In genomic region chr2:29639377-29639776, GRCm38 (mm10) we compare ENCODE assay signal across 15 mouse cellular contexts. TPM values are rescaled to one million over a fixed set of nuclear protein-coding genes. Genes with fewer than 3 reads are reported as not detected.
DNase-seq lines count a peak whose midpoint lies in the region; ATAC-seq and TF ChIP-seq lines count a peak whose summit lies in the region.
"Had no signal": no experiment of that assay in that cellular context is flagged by ENCODE, and none has a peak within 500 bp of the region (broad histone marks: within the 10 kb centered on the region; RNA-seq: fewer than 3 reads in every experiment).

No protein-coding gene starts in this region.

- no peaks in the 10 kb centered on the region for H3K27me3 ChIP-seq in kidney, adult 2 months (replicated peaks; ENCODE audit: control insufficient read depth, insufficient read depth, low read length)
- no peaks in the 10 kb centered on the region for H3K27me3 ChIP-seq in spleen, adult 2 months (ENCODE audit: control insufficient read depth, insufficient read depth, low read length)
- H3K27me3 ChIP-seq: embryonic facial prominence, embryonic 15.5 days; liver, embryonic 15.5 days had no signal

- TF ChIP-seq CTCF in kidney, adult 2 months (conservative IDR thresholded peaks at IDR 0.05; ENCODE audit: insufficient read depth, insufficient read length, low read depth, low read length): no peak
- no peak for TF ChIP-seq CTCF in spleen, adult 2 months (IDR thresholded peaks at IDR 0.05; ENCODE audit: extremely low read depth, insufficient read depth, insufficient read length, insufficient replicate concordance)

- no peak for ATAC-seq in erythroid progenitor cell, adult 5-6 weeks (replicated peaks; ENCODE audit: low FRiP score, poor library complexity, severe bottlenecking)
- ATAC-seq: forebrain, embryonic 16.5 days; inflammation-experienced regulatory T-cells, adult 6 months; midbrain, embryonic 16.5 days had no signal

- TF ChIP-seq POLR2A in kidney, adult 2 months (IDR thresholded peaks at IDR 0.05; ENCODE audit: low read depth, low read length): no peak
- no peak for TF ChIP-seq POLR2A in spleen, adult 2 months (IDR thresholded peaks at IDR 0.05; ENCODE audit: low read depth, low read length)

- H3K4me3 ChIP-seq in kidney, adult 2 months (ENCODE audit: insufficient read depth, low read depth, low read length): no peak overlapping the region
- no peak overlapping the region for H3K4me3 ChIP-seq in spleen, adult 2 months (ENCODE audit: extremely low read depth, insufficient read depth, insufficient read length)
- H3K4me3 ChIP-seq: embryonic facial prominence, embryonic 15.5 days; liver, embryonic 15.5 days had no signal

- no peaks in the 10 kb centered on the region for H3K36me3 ChIP-seq in kidney, adult 2 months (ENCODE audit: control insufficient read depth, insufficient read depth, low read length)
- H3K36me3 ChIP-seq in spleen, adult 2 months (ENCODE audit: control insufficient read depth, insufficient read depth, low read length): no peaks in the 10 kb centered on the region
- H3K36me3 ChIP-seq: embryonic facial prominence, embryonic 15.5 days; liver, embryonic 15.5 days had no signal

- peak; percentile 66 for DNase-seq in kidney, adult 2 months
- no peak for DNase-seq in kidney, adult 9 months
- DNase-seq in spleen, adult 2 months (ENCODE audit: low read depth in 1 of 2, low spot score in 2 of 2): no peak
- no peak for DNase-seq in spleen, postnatal 10 days (ENCODE audit: low spot score in 2 of 2)
- DNase-seq in kidney, postnatal 14 days: peak; percentile 55
- DNase-seq in cerebellum, postnatal 36 days: no peak
- no peak for DNase-seq in retina, postnatal 1 day
- DNase-seq: cerebellum, adult 9-11 months; thymus, postnatal 25 days had no signal

- H3K4me1 ChIP-seq in kidney, adult 2 months (ENCODE audit: control insufficient read depth, insufficient read depth, low read length): peaks cover 19% of the 10 kb centered on the region
- H3K4me1 ChIP-seq in spleen, adult 2 months (ENCODE audit: control insufficient read depth, insufficient read depth, insufficient read length): peaks cover 42% of the 10 kb centered on the region

- WGBS in kidney, adult 2 months: 79% methylated on average over 1 of the region's 1 CpGs
- WGBS in spleen, adult 2 months: 79% methylated on average over 1 of the region's 1 CpGs

- peak overlapping the region; percentile 82 for H3K27ac ChIP-seq in kidney, adult 2 months (ENCODE audit: insufficient read depth, low read depth, low read length)
- H3K27ac ChIP-seq in spleen, adult 2 months (ENCODE audit: insufficient read depth, low read length): peak overlapping the region; percentile 69
- H3K27ac ChIP-seq: embryonic facial prominence, embryonic 15.5 days; liver, embryonic 15.5 days had no signal

RNA-seq across cellular contexts. Expression of gene Rapgef1, which starts 19.9 kb away (rescaled TPM):
- 38.9 and 41.7 TPM in 2 replicates for polyA plus RNA-seq in kidney, adult 2 months (2012; rRNA removed)
- 75.1 and 95.9 TPM in 2 replicates for polyA plus RNA-seq in spleen, adult 2 months (2012; rRNA removed)
- total RNA-seq in erythroid progenitor cell, adult 5-6 weeks (2015; ENCODE audit: low replicate concordance): 8.4 and 9.7 TPM in 2 replicates
- 19.0 and 22.6 TPM in 2 replicates for total RNA-seq in erythroid progenitor cell, adult 5-6 weeks (2017; ENCODE audit: low replicate concordance)

Comparison
In these comparisons a context has a peak if more than half of its experiments do, and no peak if none do; other contexts are left out.
1. DNase-seq: peak in kidney, adult 2 months (single experiment) and kidney, postnatal 14 days (single experiment); none in kidney, adult 9 months (single experiment), spleen, adult 2 months (0 of 2), spleen, postnatal 10 days (0 of 2), cerebellum, postnatal 36 days (0 of 2) and retina, postnatal 1 day (single experiment).